Mouse (Mus musculus): ENCODE measurements at regions not wholly inside any gene's neighbourhood (a gene's known extent, or its start where the extent isn't known, plus 50 kb on each side); places are given as distances from the start of the nearest gene placed in this dataset.

- DNase-seq: peak; percentile 40
- intact Hi-C loops (cut with DNase I): no loop called here
Measured at GRCm38 (mm10) chrX:96019556-96019955, 62.8 kb upstream of the Las1l start.

DNA sequence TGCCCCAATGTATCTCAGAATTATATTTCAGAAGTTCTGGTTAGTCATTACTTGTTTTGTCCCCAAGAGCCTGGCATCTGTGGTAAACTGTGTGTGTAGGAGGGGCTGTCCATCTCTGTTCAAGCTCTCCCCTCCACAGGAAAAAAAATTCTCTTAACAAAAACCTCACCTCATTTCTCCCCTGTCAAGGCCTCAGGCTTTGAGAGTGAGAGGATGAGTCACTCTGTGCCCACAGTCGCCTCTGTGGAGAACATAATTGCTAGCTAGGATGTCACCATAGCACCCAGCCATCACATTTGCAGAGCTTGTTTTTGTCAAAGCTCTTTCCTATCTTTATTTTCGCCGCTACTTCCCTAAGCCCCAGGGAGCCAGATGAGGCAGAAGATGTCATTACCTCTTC, 63.6 kb upstream of the Las1l start:
- intact Hi-C loops (cut with DNase I): no loop called here
- no peak for DNase-seq

- DNase-seq: no peak
- intact Hi-C loops (cut with DNase I): no loop called here
Measured at GRCm38 (mm10) chrX:96025374-96025773, 68.6 kb upstream of the Las1l start.

DNA sequence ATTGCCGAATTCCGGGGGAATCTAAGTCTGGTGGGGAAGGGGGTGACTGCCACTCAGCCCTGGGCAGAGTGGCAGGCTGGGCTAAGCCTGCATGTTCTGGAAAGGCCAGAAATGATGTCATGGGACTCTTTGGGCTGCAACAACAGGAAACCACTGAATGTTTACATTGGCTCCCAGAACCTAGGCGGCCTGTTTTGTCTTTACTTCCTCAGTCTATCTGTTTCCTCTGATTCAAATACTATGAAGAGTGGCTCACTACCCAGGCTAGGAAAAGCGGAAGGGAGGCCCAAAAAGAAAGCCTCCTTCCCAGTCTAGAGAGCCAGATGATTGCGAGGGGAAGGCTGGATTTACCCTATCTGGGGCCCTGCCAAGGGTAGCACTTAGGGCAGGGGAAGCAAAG, 69.1 kb upstream of the Las1l start:
- intact Hi-C loops (cut with DNase I): no loop called here
- DNase-seq: no peak

DNA sequence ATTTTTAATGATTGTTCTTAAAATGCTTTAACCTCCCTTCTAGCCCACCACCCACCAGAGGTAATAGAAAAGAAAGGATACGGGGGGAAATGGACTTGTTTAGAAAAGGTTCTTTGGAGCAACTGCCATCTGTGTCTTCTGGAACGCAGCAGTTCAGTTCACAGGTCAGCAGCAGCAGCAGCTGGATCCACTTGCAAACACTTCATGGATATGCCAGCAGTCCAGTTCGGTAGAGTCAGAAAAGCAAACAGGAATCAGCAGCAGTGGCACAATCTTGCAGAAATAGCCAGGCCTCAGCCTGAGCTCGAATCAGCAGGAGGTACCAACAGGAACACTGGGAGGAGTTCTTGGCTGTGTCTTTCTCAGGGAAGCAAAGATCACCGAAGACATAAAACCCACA, 64.3 kb upstream of the Msn start:
- no peak for DNase-seq
- intact Hi-C loops (cut with DNase I): no loop called here

DNA sequence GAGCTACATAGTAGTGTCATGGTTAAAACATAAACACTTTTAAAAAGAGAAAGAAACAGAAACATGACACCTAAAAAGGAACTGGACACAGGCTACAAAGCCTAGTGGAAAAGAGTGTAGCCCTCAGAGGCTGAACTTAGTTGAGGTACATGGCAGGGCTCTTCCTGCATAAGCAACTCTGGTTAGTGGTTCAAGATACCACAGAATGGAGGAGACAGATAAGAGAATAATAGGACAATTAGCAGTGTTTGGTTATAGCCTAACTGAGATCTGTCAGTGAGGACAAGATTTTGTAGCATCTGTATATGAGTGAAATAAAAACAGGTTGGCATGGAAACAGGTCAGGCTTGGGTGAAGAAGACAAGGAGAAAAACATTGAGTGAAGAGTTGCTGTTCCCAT, 60.5 kb upstream of the Msn start:
- intact Hi-C loops (cut with DNase I): no loop called here
- DNase-seq: no peak

- no peak for DNase-seq
- intact Hi-C loops (cut with DNase I): no loop called here
Measured at GRCm38 (mm10) chrX:96042193-96042592, 53.6 kb upstream of the Msn start.

Data from left cerebral cortex, postnatal 4 days (tissue).